Mouse (Mus musculus) frontal cortex, postnatal 10 days (tissue): ENCODE results near the gene Slc4a1ap.
"Not testable (repeated sequence)": the region's sequence is repeated elsewhere in the genome, so short reads cannot be mapped to it uniquely, and the experiment has no call there.

ENCODE experiments used
- DNase-seq, 2 experiments: peaks; one replicate each; pipeline ENCODE4 v3.0.0; 2022; ENCODE audit warnings: low spot score in 2 of 2, mixed read lengths in 1 of 2

Gene Slc4a1ap

DNA sequence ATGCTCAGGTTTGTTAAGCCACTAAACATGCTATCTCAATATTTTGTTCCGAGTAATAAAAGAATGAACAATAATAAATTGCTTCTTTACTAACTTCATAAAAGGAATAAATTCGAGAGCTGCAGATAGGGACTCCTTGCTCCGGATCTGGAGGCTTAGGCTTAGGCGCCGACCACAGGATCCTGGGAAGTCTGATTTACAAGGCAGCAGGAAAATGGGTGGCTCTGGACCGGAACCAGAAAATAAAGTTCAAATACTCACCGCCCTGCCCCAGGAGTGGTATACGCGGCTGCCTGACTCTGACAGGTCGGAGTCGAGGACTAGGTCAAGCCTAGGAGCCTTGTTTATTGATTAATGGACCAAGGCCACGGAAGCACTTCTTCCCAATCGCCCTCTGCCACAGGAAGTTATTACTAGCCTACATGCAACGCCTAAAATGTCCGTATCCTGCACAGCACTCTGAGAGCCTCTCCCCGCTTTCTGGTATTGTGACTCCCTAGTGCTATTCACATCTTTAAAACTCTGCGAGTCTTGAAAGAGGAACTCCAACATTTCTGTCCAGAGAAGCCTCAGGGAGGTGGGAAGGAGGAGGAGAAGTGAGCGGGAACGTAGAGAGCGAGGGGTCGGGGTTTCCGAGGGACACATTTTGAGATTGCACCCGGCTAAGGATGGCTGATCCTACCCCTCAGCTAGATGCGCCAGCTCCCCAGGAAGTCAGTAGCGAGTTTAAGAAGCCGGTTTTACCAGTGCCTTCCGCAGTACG lies at the start of gene Slc4a1ap:
TSS of gene Slc4a1ap (plus strand) at position 642 of the 763 bp plus-strand sequence.
- DNase-seq, result peak; percentile 57 to 70

DNA sequence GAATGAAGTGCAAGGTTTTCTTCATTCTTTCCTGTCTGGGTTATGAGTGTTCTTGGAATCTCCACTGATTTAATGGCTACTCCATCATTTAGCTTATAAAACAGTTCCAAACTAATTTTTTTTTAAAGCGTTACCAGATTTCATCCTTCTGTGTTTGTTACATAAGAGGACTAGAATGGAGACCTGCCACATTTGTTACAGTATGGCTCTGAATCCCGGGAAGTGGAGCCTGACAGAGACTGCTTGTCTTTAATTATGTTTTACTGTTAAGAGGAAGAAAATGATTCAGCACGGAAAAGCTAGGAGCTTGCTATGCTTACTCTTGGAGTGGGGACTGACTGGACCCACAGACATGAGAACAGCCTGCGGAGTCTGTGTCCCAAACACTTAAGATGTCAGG lies 46.3 kb upstream of the Slc4a1ap start:
- DNase-seq, result no peak

DNA sequence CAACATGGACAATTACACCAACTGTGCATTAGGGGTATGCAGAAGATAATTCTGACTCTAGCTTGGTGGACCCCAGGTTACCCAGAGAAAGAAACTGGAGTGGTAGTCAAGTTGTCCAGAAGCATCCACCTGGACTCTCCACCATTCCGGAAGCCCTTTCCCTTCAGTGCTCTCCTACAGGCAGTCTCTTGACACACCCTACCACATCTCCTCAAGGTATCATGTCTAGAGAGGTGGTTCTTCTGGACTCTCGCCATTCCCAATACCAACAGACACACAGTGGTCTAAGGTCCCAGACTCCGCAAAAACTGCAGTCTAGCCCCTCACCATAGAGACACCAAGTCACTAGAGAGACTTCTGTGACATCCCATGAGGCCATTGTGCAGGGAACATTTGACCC lies 41.4 kb upstream of the Slc4a1ap start, which contains the start of gene 4930548H24Rik:
TSS of gene 4930548H24Rik (plus strand) at position 301 of the 400 bp plus-strand sequence.
- DNase-seq, result no peak

DNA sequence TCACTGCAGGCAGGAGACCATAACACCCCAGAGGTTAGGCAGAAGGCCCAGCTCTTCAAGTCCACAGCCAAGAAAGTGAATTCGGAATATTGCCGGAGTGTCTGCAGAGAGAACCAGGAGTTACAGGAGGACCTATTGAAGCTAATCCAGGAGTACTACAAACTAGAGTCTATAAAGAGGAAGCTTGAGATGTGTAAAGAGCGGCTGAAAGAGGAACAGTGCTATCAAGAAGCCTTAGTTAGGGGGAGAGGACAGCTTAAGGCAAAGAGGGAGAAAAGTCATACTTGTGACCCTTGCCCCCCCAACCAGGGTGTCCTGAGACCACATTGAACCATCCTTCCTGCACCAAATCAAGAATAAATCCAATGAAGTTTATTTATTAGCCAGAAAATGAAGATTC lies 38.9 kb upstream of the Slc4a1ap start:
- DNase-seq, result no peak

DNA sequence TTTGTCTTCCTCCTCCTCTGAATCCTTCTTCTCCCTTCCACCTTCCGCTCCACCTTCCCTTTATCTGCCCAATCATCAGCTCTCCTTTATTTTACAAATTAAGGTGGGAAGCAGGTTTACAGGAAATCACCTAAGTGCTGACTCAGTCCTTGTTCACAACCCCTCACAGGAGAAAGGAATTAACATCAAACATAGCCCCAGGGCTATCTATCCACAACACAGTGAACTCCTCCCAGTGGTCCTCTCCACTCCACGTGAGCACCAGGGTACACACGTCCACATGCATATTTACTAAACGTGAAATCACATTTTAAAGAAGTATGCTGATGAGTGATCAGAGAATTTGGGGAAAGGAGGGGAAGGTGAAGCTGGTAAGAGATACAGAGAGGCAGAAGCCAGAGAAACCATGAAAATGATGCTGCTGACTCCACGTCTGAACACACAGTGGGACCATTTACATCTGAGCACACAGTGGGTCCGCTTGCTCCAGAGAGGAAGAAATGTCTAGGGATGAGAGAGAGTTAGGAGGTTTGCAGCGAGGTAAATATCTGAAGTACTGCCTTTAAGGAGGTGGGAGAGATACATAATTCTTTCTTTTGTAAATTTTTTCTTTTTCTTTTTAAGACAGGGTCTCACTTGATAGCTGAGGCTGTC lies 37.6 kb upstream of the Slc4a1ap start:
- DNase-seq, result no peak

DNA sequence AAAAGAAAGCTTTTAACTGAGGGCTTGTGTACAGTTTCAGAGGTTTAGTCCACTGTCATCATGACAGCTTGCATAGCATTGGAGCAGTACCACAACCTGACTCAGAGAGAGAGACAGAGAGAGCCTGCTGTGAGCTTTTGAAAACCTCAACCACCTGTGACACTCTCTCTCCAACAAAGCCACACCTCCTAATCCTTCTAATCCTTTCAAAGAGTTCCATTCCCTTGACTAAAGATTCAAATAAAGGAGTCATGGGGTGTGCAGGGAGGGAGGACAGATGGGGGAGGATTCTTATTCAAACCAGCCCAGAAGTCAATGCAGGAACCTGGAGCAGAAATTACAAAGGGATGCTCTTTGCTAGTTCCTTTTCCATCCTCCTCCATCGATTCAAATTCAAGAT lies 34.8 kb upstream of the Slc4a1ap start:
- no peak for DNase-seq

DNA sequence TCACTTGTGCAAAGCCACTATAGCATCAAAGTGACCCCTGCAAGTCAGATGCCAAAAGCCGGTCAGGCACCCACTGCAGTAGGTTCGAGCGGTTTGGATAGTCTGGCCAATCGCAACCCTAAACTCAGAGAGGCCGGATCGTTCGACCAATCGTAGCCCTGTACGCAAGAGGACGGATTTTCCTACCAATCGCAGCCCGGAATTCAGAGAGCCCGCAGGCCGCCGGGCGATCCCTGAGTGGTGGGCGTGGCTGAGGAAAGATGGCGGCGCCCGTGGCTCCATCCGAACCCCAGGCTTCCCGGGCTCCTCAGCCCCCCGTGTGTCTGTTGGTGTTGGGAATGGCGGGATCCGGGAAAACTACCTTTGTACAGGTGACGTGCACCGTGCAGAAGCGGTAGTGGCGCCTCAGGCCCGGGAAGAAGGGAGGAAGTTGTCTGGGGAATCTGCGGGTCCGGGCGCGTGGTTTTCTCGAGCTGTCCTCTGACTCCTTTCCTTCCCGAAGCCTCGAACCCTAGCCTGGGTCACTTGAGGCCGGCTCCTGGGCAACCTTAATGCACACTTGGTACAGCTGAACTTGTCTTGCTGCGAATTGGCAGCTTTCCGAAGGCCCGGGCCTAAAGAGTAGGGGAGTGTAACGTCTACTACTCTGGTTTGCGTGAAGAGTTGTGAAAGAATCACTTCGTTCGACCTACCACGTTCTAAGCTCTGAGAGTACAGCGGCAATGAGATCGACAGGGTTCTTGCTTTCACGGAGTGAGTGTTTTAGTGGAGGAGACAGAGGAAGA lies 32.1 kb upstream of the Slc4a1ap start, which contains the start of gene Gpn1:
TSS of gene Gpn1 (plus strand) at position 229 of the 785 bp plus-strand sequence.
- DNase-seq, result peak; percentile 85 to 90

DNA sequence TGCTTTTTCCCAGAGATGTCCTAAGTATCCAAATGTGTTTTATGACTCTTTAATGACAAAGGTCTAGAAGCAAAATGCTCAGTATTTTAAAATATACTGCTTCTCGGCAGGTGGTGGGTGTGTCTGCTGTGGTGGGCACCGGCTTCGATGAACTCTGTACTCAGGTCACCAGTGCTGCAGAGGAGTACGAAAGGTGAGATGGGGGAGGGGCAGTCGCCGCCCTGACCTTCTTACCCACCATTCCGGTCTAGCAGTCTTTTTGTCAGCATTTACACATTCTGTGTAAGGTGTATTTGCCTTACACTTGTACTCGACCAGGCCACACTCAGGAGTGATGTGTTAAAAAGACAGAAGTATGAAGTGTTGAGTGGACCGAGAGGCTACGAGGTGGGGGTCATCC lies 22.0 kb upstream of the Slc4a1ap start:
- DNase-seq, result no peak

DNA sequence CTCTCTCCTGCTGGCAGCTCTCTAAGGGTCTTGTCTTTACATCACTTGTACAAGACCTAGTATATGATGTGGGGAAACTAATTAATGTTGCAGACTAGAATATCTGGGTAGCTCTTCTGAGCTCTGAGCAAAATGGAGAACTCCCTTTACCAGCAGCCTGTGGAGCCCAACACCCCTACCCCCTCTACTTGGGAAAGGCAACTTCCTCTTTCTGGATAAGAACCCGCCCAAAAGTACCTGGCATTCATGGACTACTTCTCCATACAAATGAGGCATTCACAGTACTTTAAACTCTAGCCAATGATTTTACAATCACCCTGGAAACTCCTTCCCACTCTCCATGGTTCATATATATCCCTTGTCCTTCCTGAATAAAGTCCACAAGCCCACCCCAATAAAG lies 14.3 kb upstream of the Slc4a1ap start:
- DNase-seq, result no peak

DNA sequence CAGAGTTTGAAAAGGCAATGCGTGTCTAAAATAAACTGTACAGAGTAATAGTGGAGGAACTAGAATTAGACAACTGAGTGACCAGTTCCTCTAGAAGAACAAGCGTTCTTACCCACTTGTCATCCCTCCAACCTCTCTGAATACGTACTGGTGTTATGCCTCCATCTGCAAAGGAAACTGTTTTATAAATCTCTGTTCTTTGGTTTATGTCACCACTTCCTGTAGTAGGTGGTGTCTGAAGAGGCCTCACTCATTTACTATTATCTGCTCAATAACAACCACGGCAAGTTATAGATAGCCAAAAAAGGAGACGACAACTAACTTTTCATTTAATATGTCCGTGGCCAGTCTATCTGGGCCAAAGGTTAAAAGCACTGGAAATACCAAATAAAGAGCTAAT lies 6.2 kb upstream of the Slc4a1ap start:
- no peak for DNase-seq

DNA sequence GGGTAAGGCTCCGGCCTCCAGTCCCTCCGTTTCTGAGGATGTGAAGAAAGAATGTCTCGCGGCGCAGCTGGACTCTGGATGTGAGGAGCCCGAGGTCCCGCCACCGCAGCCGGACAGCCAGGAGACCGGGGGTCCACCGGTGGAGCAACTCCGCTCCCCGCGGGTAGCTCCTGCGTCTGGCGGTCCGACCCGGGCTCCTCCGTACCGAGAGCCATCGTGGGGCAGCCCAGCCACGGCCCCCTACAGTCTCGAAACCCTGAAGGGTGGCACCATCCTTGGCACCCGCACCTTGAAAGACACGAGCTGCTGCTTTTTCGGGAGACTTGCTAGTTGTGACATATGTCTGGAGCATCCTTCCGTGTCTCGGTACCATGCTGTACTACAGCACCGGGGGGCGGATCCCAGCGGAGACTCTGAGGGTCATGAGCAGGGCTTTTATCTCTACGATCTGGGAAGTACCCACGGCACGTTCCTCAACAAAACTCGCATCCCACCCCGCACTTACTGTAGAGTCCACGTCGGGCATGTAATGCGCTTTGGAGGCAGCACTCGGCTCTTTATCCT lies 404 bp downstream of the Slc4a1ap start:
- DNase-seq, result peak in 1 of 2 experiments; percentile 11

DNA sequence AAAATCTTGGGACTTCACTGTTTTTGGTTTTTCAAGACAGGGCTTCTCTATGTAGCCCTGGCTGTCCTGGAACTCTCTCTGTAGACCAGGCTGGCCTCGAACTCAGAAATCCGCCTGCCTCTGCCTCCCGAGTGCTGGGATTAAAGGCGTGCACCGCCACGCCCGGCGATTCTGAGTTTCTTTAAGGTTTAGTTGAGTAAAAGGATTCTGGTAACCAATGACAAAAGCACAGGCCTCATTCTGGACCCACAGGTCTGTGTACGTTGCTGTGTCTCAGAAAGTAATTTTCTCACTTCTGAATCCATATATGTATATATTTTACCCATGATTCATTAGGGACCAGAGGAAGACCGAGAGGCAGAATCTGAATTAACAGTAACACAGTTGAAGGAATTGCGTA lies 912 bp downstream of the Slc4a1ap start, which contains the start of gene Supt7l:
TSS of gene Supt7l (minus strand) at position 101 of the 400 bp plus-strand sequence.
- not testable (repeated sequence) for DNase-seq

DNA sequence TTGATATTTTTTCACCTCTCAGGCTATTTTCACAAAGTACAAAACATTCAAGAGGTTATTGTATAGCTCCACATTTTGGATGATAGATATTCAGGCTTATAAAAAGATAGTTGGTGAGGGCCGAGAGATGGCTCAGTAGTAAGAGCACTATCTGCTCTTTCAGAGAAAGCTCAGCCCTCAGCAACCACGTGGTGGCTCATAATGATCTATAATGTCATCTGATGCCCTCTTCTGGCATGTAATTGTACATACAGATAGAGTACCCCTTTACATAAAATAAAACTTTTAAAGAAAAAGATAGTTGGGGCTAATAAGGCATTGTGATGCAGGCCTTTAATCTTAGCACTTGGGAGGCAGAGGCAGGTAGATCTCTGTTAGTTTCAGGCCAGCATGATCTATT lies 1.8 kb downstream of the Slc4a1ap start:
- no peak for DNase-seq

DNA sequence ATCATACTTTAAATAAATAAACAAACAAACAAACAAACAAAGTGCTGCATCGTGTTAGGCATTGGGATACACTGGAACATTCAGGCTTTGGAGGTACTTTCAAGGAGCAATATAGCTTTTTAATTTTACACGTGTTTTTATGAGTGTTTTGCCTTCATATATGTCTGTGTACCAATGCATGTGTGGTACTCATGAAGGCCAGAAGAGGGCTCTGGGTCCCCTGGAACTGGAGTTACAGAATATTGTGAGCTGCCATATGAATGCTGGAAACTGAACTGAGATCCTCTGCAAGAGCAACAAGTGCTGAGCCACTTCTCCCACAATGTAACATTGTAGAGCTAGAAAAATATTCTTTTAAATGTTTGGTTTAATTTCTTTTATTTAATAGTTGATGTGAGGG lies 8.4 kb downstream of the Slc4a1ap start:
- no peak for DNase-seq

DNA sequence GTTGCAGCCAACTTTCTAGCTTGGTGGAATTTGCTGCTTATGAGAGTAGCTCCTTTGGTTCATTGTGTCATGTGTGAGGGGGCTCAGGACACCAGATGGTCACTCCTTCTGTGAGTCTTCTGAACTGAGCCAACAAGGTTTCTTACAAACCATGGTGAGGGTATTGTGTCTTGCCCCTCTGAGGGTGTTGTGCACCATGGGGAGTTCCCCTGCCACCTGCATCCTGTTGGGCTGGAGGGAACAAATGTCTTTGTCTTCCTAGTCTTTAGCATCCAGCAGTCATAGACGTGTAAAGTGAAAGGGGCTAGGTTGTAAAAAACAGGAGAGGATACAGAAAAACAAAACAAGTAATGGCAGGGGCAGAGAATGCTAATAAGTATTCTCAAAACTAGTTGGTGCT lies 32.6 kb downstream of the Slc4a1ap start:
- DNase-seq, result no peak

DNA sequence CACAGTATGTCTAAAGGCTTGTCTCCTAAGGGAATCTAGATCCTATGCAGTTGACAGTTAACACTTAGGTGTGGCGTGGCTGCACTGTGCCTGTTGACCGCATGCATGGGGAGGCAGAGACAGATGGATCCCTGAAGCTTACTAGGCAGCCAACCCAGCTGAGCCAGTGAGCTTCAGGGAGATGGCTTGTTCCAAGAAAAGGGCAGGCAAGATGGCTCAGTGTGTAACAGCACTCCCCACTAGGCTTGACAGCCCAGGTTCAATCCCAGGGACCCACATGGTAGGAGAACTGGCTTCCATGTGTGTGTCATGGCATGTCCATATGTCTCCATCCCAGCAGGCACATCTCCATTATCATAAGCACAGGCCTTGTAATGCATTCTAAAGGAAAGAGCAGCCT lies 33.6 kb downstream of the Slc4a1ap start:
- DNase-seq, result no peak

DNA sequence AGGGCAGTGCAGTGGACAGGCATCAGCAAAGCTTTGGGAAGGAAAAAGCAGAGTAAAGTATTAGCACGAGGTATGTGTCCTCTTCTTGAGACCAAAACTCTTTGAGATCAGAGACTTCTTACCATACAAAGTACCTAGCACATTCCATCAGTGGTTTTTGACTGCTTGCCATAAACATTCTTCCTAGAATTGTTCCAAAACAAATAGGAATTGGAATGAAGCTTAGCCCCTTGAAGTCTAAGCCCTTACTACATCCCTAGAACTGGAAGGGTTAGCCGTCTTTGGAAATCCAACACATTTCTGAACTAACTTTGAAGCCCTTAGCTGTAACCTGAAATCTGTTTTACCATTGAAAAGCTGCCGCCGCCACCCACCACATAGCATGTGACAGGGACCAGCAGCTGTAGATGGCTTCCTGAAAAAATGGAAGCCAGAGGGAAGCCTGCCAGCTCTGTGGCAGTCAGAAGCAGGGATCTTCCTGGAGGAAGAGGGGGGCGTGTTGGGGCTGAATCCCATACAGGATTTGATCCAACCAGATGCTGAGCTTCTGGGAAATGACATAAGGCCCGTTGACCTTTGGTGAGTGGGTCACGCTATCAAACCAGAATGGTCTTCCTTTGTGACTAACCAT lies 35.4 kb downstream of the Slc4a1ap start:
- peak in 1 of 2 experiments; percentile 50 for DNase-seq

DNA sequence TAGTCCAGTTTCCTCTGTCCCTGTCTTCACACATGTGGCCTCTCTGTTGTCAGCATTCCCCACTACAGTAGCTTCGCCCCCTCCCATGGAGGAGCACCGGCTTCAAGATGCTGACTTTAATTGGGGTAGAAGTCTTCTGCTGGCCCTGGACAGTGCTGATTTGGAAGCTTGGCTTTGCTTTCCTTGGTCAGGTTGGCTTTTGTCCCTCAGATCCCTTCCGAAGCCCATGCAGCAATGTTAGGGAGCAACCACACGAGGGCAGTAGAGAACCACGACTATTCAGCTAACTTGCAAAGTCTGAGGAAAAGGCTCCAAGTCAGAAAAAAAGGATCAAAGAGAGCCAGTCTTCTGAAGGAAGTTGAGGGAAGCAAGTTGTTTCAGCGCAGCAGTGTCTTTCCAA lies 36.7 kb downstream of the Slc4a1ap start:
- DNase-seq, result peak in 1 of 2 experiments; percentile 68

DNA sequence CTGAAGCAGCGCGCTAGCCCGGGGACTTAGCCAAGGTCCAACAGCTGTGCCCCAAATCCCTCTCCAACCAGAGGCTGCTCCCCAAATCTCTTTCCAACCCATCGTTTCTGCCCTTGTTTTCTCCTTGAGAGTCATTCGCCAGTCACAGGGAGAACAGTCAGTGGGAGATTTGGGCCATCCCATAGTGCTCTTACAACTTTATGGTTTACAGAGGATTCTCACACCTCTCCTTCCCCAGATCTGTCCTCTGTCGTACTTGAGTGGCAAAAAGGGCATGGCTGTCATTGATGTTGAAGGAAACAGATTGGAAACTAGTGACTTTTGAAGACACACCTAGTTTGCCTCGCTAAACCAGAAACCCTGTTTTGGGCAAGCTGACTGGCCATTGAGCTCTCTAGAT lies 37.1 kb downstream of the Slc4a1ap start:
- DNase-seq, result no peak

DNA sequence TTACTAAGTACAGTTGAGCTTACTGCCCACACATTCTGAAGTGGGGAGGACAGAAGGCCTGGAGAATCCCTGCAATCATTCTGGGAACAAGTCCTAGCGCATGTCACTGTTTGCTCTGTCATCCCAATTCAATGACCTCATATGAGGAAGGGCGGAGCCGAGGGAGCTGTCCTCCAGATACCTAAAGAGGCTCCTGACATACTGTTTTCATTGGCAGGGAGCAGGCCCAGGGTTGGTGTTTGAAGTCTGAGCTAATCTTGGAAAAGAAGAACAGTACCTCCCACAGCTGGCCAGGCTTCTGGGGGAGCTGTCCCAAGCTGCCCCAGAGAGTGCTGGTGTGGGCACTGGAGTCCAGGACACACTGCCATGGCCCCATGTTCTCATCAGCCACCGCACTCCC lies 38.2 kb downstream of the Slc4a1ap start:
- DNase-seq, result no peak

DNA sequence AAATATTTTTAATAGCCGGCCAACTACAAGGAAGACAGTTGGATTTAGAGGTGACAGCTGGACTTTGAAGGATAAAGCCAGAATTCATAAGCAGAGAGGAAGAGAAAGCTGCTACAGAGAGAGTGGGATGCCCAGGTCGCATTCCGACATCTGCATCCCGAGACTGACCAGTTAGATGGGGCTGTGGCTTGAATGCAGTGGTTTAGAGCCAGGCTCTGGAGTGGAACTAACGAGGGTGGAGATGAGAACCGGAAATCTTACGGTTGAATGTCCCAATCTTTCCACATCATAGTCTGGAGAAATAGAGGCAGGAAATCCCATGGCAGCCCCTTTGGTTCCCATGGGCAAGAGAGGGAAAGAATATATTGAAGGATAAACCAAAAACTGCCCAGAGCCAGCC lies 39.2 kb downstream of the Slc4a1ap start:
- DNase-seq, result no peak
